Mouse (Mus musculus): ENCODE data around the gene Btbd9.

GRCm38 (mm10) chr17:30568473-30568872 is 7.8 kb downstream of the Btbd9 start:
- TF ChIP-seq POLR2A (IDR thresholded peaks at IDR 0.05; ENCODE audit: extremely low read depth, insufficient read depth, low read length): no peak
- no peak for TF ChIP-seq CTCF (IDR thresholded peaks at IDR 0.05; ENCODE audit: low read depth, low read length)
